Mouse (Mus musculus): ENCODE results near the gene A430033K04Rik. TPM values are rescaled to one million over a fixed set of nuclear protein-coding genes. Genes with fewer than 3 reads are reported as not detected.
A peak's percentile ranks its signal among the peaks of the same experiment; 100 is the strongest.

The A430033K04Rik gene
- total RNA-seq, 2 experiments from 2014 or later, result 11.3 to 16.4 TPM

GRCm38 (mm10) chr5:138692936-138693570, 70.4 kb downstream of the A430033K04Rik start:
- intact Hi-C loops (cut with DNase I), result no loop called here
- DNase-seq (ENCODE audit: low spot score in 2 of 2), result no peak

- no peak for DNase-seq (ENCODE audit: low spot score in 2 of 2)
- intact Hi-C loops (cut with DNase I), result no loop called here
Measured at GRCm38 (mm10) chr5:138694036-138694435, 71.4 kb downstream of the A430033K04Rik start.

- intact Hi-C loops (cut with DNase I), result no loop called here
- peak; percentile 12 to 19 for DNase-seq (ENCODE audit: low spot score in 2 of 2)
Measured at GRCm38 (mm10) chr5:138694496-138695167, 72.0 kb downstream of the A430033K04Rik start.

- intact Hi-C loops (cut with DNase I), result no loop called here
- no peak for DNase-seq (ENCODE audit: low spot score in 2 of 2)
Measured at GRCm38 (mm10) chr5:138697466-138697865, 74.8 kb downstream of the A430033K04Rik start.

Small RNA genes within 50 kb of the gene (microRNA-seq; reads per million reads assigned to microRNA genes)
- not detected for gene Gm24082

Other genes starting within 250 kb of the A430033K04Rik start
- 10 to 100 TPM; 18.6 to 28.1 TPM for gene Zfp157, start 181.4 kb upstream of the A430033K04Rik start, total RNA-seq (2021)
- not detected for gene 1700123K08Rik, start 58.1 kb upstream of the A430033K04Rik start, total RNA-seq (2021)
- 10 to 100 TPM; 26.9 to 31.3 TPM for gene Zfp68, start 3.1 kb upstream of the A430033K04Rik start, total RNA-seq (2021)
- gene Fam20c, start 131.7 kb downstream of the A430033K04Rik start, total RNA-seq (2021), result 10 to 100 TPM; 35.3 to 42.8 TPM
- gene Gm5294, start 197.2 kb downstream of the A430033K04Rik start, total RNA-seq (2021), result not detected